Mouse (Mus musculus): ENCODE measurements at regions not wholly inside any gene's neighbourhood (a gene's known extent, or its start where the extent isn't known, plus 50 kb on each side); places are given as distances from the start of the nearest gene placed in this dataset.

DNA sequence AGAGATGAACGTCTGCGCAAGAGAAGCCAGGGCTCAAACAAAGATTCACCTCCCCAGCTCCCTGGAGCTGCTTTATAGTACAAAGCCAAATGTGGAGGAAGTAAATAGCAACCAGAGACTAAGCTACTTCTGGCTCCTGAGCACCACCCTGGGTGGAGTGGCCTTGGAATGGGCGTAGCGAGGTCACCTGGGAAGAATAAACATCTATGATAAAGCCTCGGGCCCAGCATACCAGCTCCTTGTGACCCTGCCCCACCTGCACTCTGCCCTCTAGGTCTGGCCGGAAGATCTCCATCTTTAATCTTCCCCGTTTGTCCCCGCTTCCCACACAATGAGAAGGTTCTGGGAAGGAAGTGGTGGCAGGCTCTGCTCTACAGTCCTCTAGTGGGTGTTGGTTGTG lies 61.0 kb upstream of the Ptpn3 start:
- DNase-seq (ENCODE audit: low read depth, low spot score) = no peak

DNA sequence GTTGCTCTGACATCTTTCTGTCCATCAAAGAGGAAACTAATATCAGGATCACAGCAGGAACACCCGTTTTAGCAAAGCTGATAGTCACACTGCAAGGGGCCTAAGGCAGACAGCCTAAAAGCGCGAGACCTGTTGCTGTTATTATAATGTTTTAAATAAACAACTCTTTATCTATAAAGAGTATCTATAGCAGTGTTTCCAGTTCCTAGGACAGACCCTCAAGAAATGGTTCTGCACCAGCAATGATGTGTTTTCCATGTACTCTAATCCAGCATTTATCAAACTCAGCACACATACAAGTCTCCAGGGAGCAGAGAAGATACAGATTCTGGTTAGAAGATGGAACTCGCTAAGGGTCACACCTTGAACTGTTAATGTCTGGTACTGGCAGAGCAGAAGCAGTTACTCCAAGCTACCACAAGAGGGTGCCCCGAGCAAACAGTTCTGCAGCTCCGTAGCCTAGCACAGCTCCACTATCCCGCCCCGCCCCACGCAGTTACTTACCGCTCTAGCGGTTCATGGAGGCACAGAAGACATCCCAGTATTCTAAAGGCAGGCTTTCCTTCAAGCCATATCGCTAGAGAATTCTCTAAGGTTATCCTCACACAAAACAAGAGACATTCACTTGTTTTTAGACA lies 64.2 kb upstream of the Palm2 start:
- peak; percentile 88 for DNase-seq (ENCODE audit: low read depth, low spot score)

DNA sequence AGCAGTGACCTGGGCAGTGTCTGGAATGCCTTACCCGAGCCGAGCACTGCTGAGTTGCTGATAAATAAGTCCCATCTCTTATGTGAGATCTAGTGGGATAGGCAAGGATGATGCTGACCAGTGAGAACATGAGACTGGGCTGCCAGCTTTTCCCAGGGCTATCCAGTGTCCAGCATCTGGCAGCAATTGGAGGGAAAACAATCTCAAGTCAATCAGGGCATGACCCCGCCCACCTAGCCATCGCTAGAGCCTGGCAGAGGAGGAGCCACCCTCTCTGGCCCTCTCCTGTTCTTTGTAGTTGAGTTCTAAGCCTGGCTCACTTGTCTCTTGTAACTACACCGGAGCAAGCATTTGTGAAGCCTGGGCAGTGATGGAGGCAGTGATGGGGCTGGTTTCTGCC lies 56.2 kb upstream of the Palm2 start:
- peak; percentile 62 for DNase-seq (ENCODE audit: low read depth, low spot score)

DNA sequence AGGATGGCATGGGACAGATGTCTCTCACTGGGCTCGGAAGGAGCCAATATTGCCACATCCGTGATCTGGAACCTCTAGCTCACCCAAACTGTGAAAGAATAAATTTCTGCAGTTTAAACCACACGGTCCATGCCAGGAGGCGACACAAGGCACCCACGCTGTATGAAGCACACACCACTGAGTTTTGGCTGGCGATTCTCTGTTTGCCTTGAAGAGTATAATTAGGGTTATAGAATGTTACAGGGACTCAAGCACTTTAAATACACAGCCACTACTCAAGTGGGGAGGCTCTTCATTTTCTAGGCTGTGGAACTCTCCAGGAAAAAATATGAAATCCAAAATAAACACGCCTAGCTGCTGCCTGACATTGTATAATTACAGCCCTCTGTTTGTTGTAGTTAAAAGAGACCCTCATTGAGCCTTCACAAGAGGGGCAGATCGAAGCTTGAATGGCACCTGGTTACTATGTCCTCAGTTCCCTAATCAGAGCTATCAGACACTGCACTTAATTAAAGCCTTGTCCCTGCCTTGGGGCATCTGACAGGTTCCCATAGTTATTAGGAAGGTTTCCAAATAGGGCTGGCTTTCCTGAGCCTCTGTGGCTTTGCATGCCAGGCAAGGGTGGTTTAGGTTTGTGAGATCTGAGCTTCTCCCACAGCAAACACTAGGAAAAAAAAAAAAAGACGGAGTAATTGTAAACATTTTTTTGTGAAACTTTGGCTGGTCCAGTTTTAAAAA lies 53.8 kb upstream of the Palm2 start:
- no peak for DNase-seq (ENCODE audit: low read depth, low spot score)

DNA sequence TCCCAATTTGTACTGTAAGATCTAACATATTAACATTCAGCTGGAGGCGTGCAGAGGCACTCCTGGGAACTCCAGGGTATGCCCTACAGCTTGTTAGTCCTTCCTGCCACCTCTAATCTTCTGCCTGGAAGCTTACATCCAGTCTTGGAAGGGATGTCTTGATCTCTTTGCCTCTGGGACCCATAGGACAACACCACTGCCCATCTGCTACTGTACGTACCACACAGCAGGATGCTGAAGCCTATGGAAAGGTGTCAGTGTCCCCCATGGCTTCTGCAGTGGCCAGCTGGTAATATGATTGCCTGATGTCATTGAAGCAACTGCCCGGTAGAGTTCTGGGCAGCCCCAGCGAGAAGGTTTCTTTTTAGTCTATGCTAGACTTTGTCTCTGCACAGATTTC lies 52.7 kb upstream of the Palm2 start:
- DNase-seq (ENCODE audit: low read depth, low spot score) = no peak
